Mouse (Mus musculus): ENCODE results near the gene Grm4.

DNA sequence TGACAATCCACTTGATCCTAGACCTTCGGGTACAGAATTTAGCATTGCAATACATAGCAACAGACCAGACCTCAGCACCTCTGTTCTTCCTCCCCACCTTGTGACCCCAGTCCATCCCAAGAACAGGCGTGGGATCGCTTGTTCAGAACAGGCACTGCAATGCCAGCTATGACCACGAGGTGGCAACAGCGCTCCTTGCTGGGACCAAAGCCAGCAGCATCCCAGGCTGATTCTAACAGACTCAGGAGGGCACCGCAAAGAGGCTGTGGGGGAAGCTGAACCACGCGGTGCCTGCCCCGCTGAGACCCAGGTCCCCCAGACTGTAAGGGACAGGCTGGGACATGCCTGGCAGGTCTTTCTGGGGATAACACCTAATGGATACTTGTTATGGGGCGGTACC is 13.5 kb upstream of the Grm4 start:
- TF ChIP-seq CTCF (IDR thresholded peaks at IDR 0.05; ENCODE audit: low read depth) (peak; percentile 100), EP300 (IDR thresholded peaks at IDR 0.05; ENCODE audit: low read depth) (no peak)

Measured in liver, embryonic 14.5 days (tissue).